Mouse (Mus musculus) left cerebral cortex, adult 9 months (tissue): ENCODE measurements around the gene Dnm2.

ENCODE experiments used
- DNase-seq, 2 experiments: peaks; one replicate each; pipeline ENCODE4 v3.0.0; 2022; ENCODE audit warnings: low spot score in 2 of 2

Gene Dnm2

DNA sequence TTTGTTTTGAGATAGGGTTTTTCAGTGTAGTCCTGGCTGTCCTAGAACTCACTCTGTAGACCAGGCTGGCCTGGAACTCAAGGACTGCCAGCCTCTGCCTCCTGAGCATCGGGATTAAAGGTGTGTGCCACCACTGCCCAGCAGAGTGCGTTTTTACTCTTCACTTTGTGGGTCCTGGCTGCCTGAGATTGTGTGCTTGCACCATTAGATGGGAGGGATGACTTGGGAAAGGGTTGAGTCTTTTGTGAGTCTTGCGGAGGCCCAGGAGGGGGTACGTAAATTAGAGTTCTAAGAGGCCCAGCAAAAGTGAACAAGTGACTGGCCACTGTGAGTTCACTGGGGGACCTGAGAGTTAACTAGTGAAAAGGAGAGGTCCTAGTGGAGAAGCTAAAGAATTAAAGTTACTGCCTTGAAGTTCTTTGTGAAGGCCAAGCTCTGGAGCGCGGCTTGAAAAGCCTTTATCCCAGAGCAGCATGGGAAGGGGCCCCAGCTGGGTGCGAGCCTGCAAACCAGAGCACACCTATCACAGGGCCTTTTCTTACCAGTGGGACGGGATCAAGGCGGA lies 120.7 kb downstream of the Dnm2 start:
- DNase-seq: no peak

DNA sequence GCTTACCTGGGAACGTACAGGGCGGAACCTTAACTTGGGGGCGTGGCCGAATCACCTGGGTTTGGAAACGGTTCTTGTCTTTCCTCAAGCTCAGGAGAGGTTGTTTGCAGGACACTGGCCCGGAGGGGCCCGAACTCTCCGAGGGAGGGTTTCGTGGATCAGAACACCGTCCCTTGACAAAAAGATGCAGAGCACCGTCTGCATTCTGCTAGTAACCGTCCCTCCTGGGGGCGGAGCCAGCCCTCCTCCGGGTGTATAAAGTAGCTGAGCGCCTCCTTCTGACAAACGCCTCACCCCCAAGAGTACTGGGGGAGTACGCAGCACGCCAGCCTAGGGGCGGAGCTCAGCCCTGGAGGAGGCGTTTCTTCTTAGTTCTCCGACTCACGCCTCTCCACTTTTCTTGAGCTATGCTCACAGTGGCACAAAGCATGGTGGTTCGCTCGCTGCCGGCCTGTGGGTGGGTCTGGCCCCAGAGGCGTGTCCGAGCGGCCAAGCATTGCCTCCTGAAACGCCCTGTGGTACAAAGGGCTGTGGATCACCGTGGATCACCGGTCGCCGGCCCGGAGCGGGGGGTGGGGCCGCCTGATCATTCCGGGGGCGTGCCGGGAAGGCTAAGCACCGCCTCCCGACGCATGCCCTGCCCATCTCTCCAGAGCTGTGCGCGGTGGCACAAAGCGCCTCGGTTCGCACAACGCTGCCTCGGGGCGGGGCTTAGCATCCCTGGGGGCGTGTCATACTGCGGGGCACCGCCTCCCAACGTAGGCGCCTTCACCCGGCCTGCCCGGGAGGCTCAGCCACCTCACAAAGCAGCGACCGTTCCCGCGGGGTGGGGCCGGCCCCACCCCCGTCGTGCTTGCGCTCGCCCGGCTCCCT lies 121.4 kb downstream of the Dnm2 start:
- DNase-seq: peak; percentile 98 to 99

DNA sequence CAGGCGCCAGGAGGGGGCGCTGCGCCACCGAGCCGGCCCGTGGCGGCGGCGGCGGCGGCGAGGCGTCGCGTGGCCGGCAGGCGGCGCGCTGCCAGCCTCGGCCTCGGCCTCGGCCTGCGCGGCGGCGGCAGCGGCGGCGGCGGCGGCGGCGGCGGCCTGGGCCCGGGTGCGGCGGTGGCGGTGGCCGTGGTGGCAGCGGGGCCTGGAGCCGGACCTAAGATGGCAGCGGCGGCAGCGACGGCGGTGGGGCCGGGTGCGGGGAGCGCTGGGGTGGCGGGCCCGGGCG lies 122.0 kb downstream of the Dnm2 start, which contains the start of gene Carm1:
TSS of gene Carm1 (plus strand) at position 106 of the 286 bp plus-strand sequence.
- DNase-seq: peak; percentile 26 to 39

DNA sequence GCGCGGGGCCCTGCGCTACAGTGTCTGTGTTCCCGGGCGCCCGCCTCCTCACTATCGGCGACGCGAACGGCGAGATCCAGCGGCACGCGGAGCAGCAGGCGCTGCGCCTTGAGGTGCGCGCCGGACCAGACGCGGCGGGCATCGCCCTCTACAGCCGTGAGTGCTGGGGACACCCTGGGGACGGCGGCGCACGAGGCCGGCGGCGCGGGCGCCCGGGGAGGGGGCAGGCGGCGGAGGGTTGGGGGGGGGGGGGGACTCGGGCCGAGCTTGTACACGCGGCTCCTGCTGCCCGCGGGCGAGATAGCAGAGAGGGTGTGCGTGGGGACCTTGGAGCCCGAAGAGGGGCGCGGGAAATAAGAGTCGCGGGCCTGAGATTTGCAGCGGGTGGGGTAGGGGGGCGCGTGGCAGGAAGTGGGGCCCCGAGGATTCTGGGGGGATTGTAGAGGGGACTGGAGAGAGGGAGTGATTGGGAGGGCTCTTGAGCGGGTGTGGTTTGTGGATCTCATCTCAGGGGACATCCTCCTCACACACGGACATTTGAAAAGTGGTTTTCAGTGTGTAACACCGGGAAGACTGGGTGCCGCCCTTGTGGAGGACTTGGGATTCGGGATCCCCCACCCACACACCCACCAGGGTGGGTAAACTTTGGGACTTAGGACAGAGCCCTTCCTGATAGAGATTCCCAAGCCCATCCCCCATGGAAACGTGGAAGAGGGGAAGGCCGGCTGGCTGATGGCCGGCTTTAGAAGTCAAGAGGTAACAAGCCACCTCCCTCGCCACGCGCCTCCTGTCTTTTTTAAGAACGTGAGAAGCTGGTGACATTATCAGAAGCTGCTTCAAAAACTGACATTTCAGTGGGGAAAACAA lies 122.6 kb downstream of the Dnm2 start:
- peak; percentile 27 to 32 for DNase-seq

DNA sequence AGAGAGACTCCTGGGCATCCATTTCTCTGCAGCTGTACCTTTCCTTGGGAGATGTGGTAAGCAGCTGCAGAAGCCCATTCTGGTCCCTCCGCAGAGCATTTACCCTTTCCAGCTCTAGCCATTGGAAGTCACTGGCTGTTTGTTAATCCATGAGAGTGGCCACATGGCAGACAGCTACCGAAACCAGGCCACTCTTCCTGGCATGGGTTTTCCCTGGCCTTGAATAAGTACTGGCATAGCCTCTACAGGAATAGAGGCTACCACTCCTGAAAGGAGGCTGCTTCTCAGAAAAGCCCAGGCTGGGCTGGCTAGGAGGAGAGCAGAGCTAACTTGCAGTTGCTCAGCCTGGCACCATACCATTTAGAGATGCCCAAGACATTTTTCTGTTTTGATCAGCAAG lies 126.3 kb downstream of the Dnm2 start:
- no peak for DNase-seq

DNA sequence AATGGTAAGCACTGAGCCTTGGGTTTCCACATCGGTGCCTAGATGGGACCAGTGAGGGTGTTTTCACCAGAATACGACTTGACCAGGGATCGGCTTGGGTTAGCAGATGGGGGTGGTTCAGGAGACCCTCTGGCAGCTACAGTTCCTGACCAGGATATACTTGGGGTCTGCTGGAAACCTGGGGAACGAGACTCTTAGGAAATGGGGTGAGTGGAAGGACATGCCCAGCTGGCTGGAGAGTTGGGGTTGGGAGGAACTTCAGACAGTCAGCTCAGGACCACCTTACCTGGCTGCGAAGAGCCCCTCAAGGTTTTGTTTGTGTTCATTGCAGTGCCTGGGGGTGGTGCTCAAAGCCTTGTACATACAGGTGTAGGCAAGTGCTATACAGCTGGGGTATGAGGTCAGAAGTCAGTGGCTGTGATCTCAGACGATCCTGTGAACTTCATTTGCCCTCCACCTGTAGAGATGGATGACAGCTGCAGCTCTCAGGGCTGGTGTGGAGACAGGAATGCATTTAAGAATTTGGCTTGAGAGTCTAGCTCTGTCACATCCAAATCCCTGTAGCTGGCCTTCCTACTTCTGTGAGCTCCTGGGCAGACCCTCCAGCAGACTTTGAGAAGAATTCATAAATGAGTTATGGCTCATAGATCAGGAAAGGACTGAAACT lies 129.0 kb downstream of the Dnm2 start:
- no peak for DNase-seq

DNA sequence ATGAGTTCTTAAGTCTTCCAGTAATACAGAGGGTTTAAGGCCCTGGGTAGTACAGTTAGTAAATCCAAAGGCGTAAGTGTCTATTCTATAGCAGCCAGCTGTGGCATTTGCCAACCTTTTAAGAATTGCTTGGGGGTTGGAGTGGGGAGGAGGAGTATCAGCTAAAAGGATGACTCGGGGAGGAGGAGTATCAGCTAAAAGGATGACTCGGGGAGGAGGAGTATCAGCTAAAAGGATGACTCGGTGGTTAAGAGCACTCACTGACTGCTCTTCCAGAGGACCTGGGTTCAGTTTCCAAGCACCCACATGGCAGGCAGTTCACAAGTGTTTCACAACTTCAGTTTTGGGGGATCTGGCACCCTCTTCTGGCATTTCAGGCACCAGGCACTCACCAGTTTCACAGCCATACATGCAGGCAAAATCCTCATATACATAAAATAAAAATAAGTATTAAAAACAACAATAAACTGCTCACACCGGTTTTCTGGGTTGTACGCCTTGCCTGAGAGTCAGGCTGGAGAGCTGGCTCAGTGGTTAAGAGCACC lies 130.6 kb downstream of the Dnm2 start:
- no peak for DNase-seq

DNA sequence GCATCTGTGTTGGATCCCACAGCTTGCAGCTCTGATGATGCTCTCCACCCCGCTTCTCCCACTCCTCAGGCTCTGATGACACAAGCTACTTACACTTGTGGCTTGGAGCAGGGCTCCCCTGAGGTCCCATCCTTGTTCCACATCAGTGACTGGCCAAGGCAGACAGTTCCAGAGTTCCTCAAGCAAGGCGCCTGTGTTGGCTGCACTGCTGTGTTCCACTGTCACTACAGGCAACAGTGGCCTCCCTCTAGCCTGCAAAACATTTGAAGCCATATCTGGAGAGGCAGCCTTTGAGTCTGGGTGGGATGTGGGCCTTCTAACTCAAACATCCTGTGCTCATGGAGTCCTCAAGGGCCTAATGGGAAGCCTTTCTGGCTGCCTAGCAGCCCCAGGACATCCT lies 132.3 kb downstream of the Dnm2 start:
- no peak for DNase-seq
